Mouse (Mus musculus) cortical plate, adult 2 months (tissue): Measurements from ENCODE around the gene Slc35b2. TPM values are rescaled to one million over a fixed set of nuclear protein-coding genes. Genes with fewer than 3 reads are reported as not detected.

Source experiments
- H3K27ac ChIP-seq: fragments of 200-500 bp; 2 replicates; pipeline ENCODE4 v1.5.1; 2012; ENCODE audit warnings: low read length, control low read depth, inconsistent platforms; ENCODE audit not compliant: insufficient read depth
- H3K4me1 ChIP-seq: fragments of 200-500 bp; 2 replicates; pipeline ENCODE4 v1.6.1; 2011; ENCODE audit warnings: low read length; ENCODE audit not compliant: control insufficient read depth, insufficient read depth
- H3K4me3 ChIP-seq: fragments of 200-500 bp; 2 replicates; pipeline ENCODE4 v1.5.1; 2011; ENCODE audit warnings: mild to moderate bottlenecking, low read length, control low read depth; ENCODE audit not compliant: insufficient read depth
- CTCF ChIP-seq: fragments of 200-500 bp; IDR thresholded peaks from 2 replicates; pipeline ENCODE4 v1.5.1; 2011; ENCODE audit warnings: mild to moderate bottlenecking, control low read depth, low read length; ENCODE audit not compliant: insufficient read depth; ENCODE audit errors: extremely low read depth
- POLR2A ChIP-seq: fragments of 200-500 bp; IDR thresholded peaks from 2 replicates; pipeline ENCODE4 v1.6.1; 2011; ENCODE audit warnings: mild to moderate bottlenecking, low read length, control low read depth; ENCODE audit not compliant: insufficient read depth; ENCODE audit errors: extremely low read depth
- polyA plus RNA-seq: library from polyadenylated mRNA; depleted of rRNA; stranded (reverse); fragments of >200 nt; gene quantifications from 2 replicates; pipeline ENCODE4 v1.2.3, GENCODE M21; 2012; rRNA removed

The Slc35b2 gene
- 52.4 and 52.6 TPM in 2 replicates for polyA plus RNA-seq

DNA sequence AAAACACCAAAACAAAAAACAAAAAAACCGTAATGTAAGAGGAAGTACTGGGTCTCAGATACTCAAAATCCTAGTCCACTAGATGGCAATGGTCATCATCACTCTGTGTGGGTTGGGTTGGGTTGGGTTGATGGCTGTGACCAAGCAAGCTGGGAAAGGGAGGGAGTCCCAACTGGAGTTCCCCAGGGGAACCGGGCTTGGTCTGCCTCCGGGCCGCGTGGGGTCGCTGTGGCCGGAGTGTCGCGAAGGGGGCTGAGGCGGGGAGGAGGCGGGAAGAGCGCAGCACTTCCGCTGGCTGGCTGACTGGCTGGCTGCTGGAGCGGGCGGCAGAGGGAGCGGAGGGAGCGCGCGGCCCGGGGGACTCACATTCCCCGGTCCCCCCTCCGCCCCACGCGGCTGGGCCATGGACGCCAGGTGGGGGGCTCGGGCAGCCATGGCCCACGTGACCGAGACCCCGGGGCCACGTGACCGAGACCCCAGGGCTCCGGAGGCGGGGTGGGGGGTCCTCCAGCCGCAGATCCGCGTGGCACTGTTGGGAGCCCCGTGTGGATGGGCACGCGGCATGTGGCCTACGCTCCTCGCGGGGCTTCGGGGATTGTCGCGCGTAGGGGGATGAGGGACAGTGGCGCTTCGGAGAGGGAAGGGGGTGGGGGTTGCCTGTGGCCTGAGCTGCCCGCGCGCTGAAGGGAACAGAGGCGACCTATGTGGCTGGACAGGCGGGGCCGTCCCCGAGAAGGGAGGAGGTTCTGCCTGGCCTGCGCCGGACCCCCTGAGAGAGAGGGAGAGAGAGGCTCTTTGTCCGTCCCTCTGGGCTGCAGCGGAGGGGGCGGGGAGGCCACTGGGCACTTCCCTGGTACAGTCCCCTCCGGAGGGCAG is at the start of gene Slc35b2:
Gene Slc35b2 (plus strand): TSS at position 220 of the 876 bp plus-strand sequence.
- peak within 1 kb of the TSS; percentile 79 for H3K4me3 ChIP-seq
- TF ChIP-seq POLR2A (peak; percentile 46; the same call in 1 of the 2 replicates), CTCF (peak; percentile 64)

GRCm38 (mm10) chr17:45515204-45515726 is 48.4 kb upstream of the Slc35b2 start:
- TF ChIP-seq POLR2A (no peak), CTCF (no peak)
- Histone ChIP-seq H3K27ac (no peak overlapping the region), H3K4me1 (no peaks in the 10 kb centered on the region), H3K4me3 (no peak overlapping the region)

More for the DNA sequence above, at the start of gene Slc35b2:
- H3K27ac ChIP-seq: peak within 1 kb of the TSS; percentile 81
- no peaks in the 10 kb centered on the region for H3K4me1 ChIP-seq

DNA sequence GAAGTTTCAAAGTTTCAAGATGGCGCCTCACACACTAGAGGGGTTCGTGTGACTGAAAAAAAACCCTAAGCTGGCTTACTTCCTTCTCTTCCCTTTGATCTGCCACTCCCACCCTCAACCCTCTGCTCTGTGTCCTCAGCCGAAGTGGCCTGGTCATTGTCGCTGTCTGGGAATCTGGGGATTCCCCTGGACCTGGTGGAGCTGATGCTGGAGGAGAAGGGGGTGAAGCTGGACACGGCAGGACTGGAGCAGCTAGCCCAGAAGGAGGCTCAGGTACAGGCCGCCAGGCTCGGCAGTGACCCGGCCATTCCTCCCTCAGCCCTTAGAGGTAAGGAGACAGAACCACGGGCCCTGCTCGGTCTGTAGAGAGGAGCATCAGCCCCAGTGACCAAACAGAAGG is 47.9 kb upstream of the Slc35b2 start:
- TF ChIP-seq CTCF: no peak
- TF ChIP-seq POLR2A: no peak
- no peaks in the 10 kb centered on the region for H3K4me1 ChIP-seq

DNA sequence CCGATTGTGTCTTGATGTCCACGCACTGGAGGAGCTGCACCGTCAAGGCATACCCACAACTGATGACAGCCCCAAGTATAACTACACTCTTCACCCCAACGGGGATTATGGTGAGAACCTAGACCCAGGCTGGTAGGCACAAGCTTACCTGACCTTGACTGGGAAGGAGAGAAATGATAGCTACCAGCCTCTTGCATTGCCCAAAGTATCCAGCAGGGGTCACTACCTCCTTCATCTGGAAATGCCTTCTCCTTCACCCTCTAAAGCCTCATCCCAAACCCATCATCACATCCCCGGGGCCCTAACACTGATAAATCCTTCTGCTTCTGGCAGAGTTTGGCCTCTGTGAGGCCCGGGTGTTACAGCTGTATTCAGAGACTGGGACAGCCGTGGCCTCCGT is 47.2 kb upstream of the Slc35b2 start:
- Histone ChIP-seq H3K4me1 (no peaks in the 10 kb centered on the region), H3K27ac (peak overlapping the region; percentile 5; the same call in 1 of the 2 replicates), H3K4me3 (no peak overlapping the region)
- TF ChIP-seq CTCF (peak; percentile 96), POLR2A (no peak)

More for the DNA sequence above, 47.9 kb upstream of the Slc35b2 start:
- Histone ChIP-seq H3K4me3 (no peak overlapping the region), H3K27ac (no peak overlapping the region)

GRCm38 (mm10) chr17:45517135-45517534 is 46.5 kb upstream of the Slc35b2 start:
- Histone ChIP-seq H3K4me3 (no peak overlapping the region), H3K4me1 (no peaks in the 10 kb centered on the region), H3K27ac (no peak overlapping the region)
- TF ChIP-seq CTCF: no peak
- no peak for TF ChIP-seq POLR2A

GRCm38 (mm10) chr17:45517549-45518215 is 46.0 kb upstream of the Slc35b2 start:
- no peaks in the 10 kb centered on the region for H3K4me1 ChIP-seq
- H3K27ac ChIP-seq: no peak overlapping the region
- TF ChIP-seq POLR2A (no peak), CTCF (no peak)
- H3K4me3 ChIP-seq: no peak overlapping the region

DNA sequence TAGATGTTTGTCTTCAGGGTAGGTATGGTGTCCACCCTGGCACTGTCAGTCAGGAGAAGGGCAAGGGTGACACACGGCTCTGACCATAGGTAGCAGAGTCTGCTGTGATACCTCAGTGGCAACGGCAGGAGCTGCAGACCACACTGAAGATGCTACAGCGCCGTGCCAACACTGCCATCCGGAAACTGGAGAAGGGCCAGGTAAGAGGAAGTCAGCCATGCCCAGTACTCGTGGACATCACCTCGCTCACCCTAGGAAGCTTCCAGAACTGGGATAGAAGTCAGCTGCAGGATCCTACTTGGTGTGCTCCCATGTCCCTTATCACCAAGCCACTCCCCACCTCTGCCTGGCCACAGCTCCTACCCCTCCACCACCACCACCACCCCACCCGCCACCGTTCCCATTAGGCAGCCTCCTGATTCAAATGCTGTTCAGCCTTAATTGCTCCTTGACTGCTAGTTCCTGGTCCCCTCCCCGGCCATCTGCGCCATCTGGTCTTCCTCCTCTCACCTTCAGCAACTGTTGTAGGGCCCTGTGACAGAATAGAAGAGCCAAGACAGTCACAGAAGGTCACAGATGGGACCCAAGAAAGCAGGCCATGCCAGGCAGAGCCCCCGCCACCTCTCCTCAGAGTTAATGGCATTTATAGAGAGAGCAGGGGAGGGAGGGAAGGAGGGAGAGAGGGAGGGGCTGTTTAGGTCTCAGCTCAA is 44.8 kb upstream of the Slc35b2 start:
- no peak for TF ChIP-seq POLR2A
- TF ChIP-seq CTCF: no peak
- H3K4me1 ChIP-seq: peaks cover 2% of the 10 kb centered on the region; the same call in 1 of the 2 replicates
- no peak overlapping the region for H3K27ac ChIP-seq
- no peak overlapping the region for H3K4me3 ChIP-seq

GRCm38 (mm10) chr17:45520136-45520535 is 43.5 kb upstream of the Slc35b2 start:
- TF ChIP-seq CTCF (no peak), POLR2A (no peak)
- peaks cover 2% of the 10 kb centered on the region; the same call in 1 of the 2 replicates for H3K4me1 ChIP-seq
- no peak overlapping the region for H3K27ac ChIP-seq
- H3K4me3 ChIP-seq: no peak overlapping the region

GRCm38 (mm10) chr17:45523263-45523662 is 40.4 kb upstream of the Slc35b2 start, which contains the start of gene Tcte1:
TSS of gene Tcte1 (plus strand) at chr17:45523434.
- Histone ChIP-seq H3K4me1 (peaks cover 2% of the 10 kb centered on the region; the same call in 1 of the 2 replicates), H3K4me3 (no peak within 1 kb of the TSS), H3K27ac (no peak within 1 kb of the TSS)
- no peak for TF ChIP-seq POLR2A
- TF ChIP-seq CTCF: no peak
